In the genomic region with DNA sequence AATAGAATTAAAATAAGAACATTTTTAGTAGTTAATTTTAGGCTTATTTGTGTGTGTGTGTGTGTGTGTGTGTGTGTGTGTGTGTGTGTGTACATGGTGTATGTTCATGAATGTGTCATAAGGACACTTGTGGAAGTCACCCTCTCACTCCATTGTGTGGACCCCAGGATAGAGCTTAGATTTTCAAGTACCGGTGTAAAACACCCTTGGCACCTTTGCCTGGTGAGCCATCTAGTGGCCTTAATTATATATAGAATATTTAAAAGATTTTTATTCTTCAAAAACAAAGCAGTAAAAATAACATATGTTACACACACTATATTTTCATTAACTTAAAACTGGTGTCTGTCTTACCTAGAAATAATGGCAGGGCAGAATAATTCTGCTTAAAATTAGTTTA, we compare ENCODE assay signal across 15 mouse cellular contexts. TPM values are rescaled to one million over a fixed set of nuclear protein-coding genes. Genes with fewer than 3 reads are reported as not detected.
DNase-seq lines count a peak whose midpoint lies in the region; ATAC-seq and TF ChIP-seq lines count a peak whose summit lies in the region.
"Had no signal": no experiment of that assay in that cellular context is flagged by ENCODE, and none has a peak within 500 bp of the region (broad histone marks: within the 10 kb centered on the region; RNA-seq: fewer than 3 reads in every experiment).

No protein-coding gene starts in this region.

- no peak for DNase-seq in kidney, adult 2 months
- DNase-seq in 3T3-L1 (ENCODE audit: low read depth, low spot score) (peak; percentile 44), 416B (ENCODE audit: low read depth) (peak; percentile 46)
- no peak for DNase-seq in urinary bladder, postnatal 36 days (ENCODE audit: low spot score in 2 of 2)
- DNase-seq in c-Kit-positive CD71-positive TER-119-positive erythroid progenitor cells, embryonic 14.5 days (ENCODE audit: low spot score): no peak
- DNase-seq: cerebellum, postnatal 36 days; gastrocnemius, postnatal 14 days; kidney, adult 11 months; layer of hippocampus, adult 9-11 months; right cerebral cortex, postnatal 25 days had no signal

- no peak for TF ChIP-seq POLR2A in kidney, adult 2 months (IDR thresholded peaks at IDR 0.05; ENCODE audit: low read depth, low read length)
- TF ChIP-seq POLR2A in cortical plate, adult 2 months (IDR thresholded peaks at IDR 0.05; ENCODE audit: extremely low read depth, insufficient read depth, low read length): no peak

- no peak overlapping the region for H3K4me3 ChIP-seq in kidney, adult 2 months (ENCODE audit: insufficient read depth, low read depth, low read length)
- no peak overlapping the region for H3K4me3 ChIP-seq in kidney, embryonic 15.5 days (replicated peaks)
- H3K4me3 ChIP-seq in cortical plate, adult 2 months (ENCODE audit: insufficient read depth, low read length): no peak overlapping the region
- H3K4me3 ChIP-seq: forebrain, embryonic 10.5 days; neural tube, embryonic 12.5 days; stomach, embryonic 15.5 days had no signal

- H3K9me3 ChIP-seq in kidney, embryonic 15.5 days (replicated peaks): no peaks in the 10 kb centered on the region
- H3K9me3 ChIP-seq: forebrain, embryonic 10.5 days; neural tube, embryonic 12.5 days; stomach, embryonic 15.5 days had no signal

- ATAC-seq in kidney, embryonic 15.5 days (replicated peaks; ENCODE audit: low FRiP score): no peak

- 0 out of 2 replicates have a peak, but pooled peaks have one; percentile 2 for TF ChIP-seq CTCF in kidney, adult 2 months (conservative IDR thresholded peaks at IDR 0.05; ENCODE audit: insufficient read depth, insufficient read length, low read depth, low read length)
- TF ChIP-seq CTCF in cortical plate, adult 2 months (IDR thresholded peaks at IDR 0.05; ENCODE audit: extremely low read depth, insufficient read depth, low read length): peak; percentile 10; the same call in 1 of the 2 replicates

- H3K36me3 ChIP-seq in kidney, adult 2 months (ENCODE audit: control insufficient read depth, insufficient read depth, low read length): peaks cover 9% of the 10 kb centered on the region
- H3K36me3 ChIP-seq in kidney, embryonic 15.5 days: peaks cover 46% of the 10 kb centered on the region
- H3K36me3 ChIP-seq: stomach, embryonic 15.5 days had no signal

- H3K27me3 ChIP-seq in kidney, adult 2 months (replicated peaks; ENCODE audit: control insufficient read depth, insufficient read depth, low read length): no peaks in the 10 kb centered on the region
- H3K27me3 ChIP-seq in kidney, embryonic 15.5 days: no peaks in the 10 kb centered on the region
- H3K27me3 ChIP-seq: neural tube, embryonic 12.5 days; stomach, embryonic 15.5 days had no signal

- H3K9ac ChIP-seq in kidney, embryonic 15.5 days: no peak overlapping the region
- H3K9ac ChIP-seq: neural tube, embryonic 12.5 days; stomach, embryonic 15.5 days had no signal

- WGBS in kidney, adult 2 months: 24% methylated on average over 1 of the region's 1 CpGs
- WGBS in kidney, embryonic 15.5 days: 32% methylated on average over 1 of the region's 1 CpGs

- no peak overlapping the region for H3K27ac ChIP-seq in kidney, adult 2 months (ENCODE audit: insufficient read depth, low read depth, low read length)
- no peak overlapping the region for H3K27ac ChIP-seq in kidney, embryonic 15.5 days
- H3K27ac ChIP-seq in cortical plate, adult 2 months (ENCODE audit: insufficient read depth, low read length): no peak overlapping the region
- H3K27ac ChIP-seq: forebrain, embryonic 10.5 days; neural tube, embryonic 12.5 days; stomach, embryonic 15.5 days had no signal

- no peaks in the 10 kb centered on the region for H3K4me1 ChIP-seq in kidney, adult 2 months (ENCODE audit: control insufficient read depth, insufficient read depth, low read length)
- no peaks in the 10 kb centered on the region for H3K4me1 ChIP-seq in kidney, embryonic 15.5 days
- no peaks in the 10 kb centered on the region for H3K4me1 ChIP-seq in cortical plate, adult 2 months (ENCODE audit: control insufficient read depth, insufficient read depth, low read length)
- H3K4me1 ChIP-seq: forebrain, embryonic 10.5 days; neural tube, embryonic 12.5 days; stomach, embryonic 15.5 days had no signal

- no peak overlapping the region for H3K4me2 ChIP-seq in kidney, embryonic 15.5 days
- H3K4me2 ChIP-seq: neural tube, embryonic 12.5 days; stomach, embryonic 15.5 days had no signal

RNA-seq across cellular contexts. Expression of a gene that starts 20.4 kb away (rescaled TPM):
- polyA plus RNA-seq in kidney, adult 2 months (2012; rRNA removed): 25.0 and 26.6 TPM in 2 replicates
- polyA plus RNA-seq in kidney, embryonic 15.5 days (2015; fragmentation: Nextera tagmentation; extraction: Ambion mirVana): 27.0 and 29.5 TPM in 2 replicates
- polyA plus RNA-seq in cortical plate, adult 2 months (2012; rRNA removed): 40.2 and 40.5 TPM in 2 replicates

RNA-seq across cellular contexts. Expression of a gene that starts 20.5 kb away (rescaled TPM):
- 55.4 and 63.1 TPM in 2 replicates for polyA plus RNA-seq in kidney, adult 2 months (2012; rRNA removed)
- polyA plus RNA-seq in kidney, embryonic 15.5 days (2015; fragmentation: Nextera tagmentation; extraction: Ambion mirVana): 14.3 and 15.1 TPM in 2 replicates
- polyA plus RNA-seq in cortical plate, adult 2 months (2012; rRNA removed): 73.1 and 81.2 TPM in 2 replicates

Comparison
In these comparisons a context has a peak if more than half of its experiments do, and no peak if none do; other contexts are left out.
1. DNase-seq: peak in 3T3-L1 (single experiment) and 416B (single experiment); none in kidney, adult 2 months (single experiment), urinary bladder, postnatal 36 days (0 of 2) and c-Kit-positive CD71-positive TER-119-positive erythroid progenitor cells, embryonic 14.5 days (single experiment).